Mouse (Mus musculus) kidney, adult 18-20 months (tissue): ENCODE measurements at regions not wholly inside any gene's neighbourhood (a gene's known extent, or its start where the extent isn't known, plus 50 kb on each side); places are given as distances from the start of the nearest gene placed in this dataset.

Experiments
- DNase-seq: peaks from one replicate; pipeline ENCODE4 v3.0.0; 2021

DNA sequence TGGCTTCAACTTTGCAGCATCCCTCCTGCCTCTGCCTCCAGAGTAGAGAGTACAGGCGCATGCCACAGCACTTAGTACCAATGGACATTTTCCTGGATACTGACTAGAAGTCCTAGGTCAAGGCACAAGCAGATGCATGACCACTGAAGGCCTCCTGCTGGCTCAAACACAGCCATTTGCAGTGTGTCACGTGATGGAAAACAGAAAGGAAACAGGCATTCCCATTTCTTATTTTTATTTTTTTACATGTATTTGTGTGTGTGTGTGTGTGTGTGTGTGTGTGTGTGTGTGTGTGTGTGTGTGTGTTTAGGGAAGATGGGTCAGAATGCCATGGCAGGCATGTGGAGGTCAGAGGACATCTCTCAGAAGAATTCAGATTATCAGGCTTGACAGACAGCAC, 65.6 kb downstream of the Thap12 start:
- DNase-seq = no peak

DNA sequence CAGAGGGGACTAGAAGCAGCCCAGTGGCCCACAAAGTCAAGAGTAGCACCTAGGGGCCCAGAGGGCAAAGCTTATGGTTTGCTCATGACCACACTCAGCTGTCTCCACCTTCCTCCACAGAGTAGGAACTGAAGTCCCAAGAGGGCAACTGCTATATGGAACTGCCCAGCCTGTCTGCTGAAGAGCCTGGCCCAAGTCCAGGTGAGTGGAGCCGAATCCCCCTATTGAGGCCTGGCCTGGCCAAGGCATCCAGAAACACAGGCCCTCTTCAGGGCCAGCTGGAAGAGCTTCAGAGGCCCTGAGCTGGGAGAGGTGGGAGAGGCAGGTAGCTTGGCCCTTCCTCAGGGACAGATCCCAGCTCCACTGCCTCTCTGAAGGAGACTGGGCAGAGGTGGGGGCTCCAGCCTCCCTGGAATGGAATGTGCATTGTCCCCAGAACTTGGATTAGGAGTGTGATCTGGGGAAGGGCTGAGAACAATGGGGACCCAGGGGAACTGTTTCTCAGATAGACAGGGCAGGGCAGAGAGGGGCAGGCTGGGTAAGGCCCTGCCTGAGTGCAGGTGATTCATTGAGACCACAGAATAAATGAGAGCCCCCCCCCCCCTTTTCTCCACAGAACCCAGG, 65.7 kb upstream of the Wnt11 start:
- DNase-seq = no peak

DNA sequence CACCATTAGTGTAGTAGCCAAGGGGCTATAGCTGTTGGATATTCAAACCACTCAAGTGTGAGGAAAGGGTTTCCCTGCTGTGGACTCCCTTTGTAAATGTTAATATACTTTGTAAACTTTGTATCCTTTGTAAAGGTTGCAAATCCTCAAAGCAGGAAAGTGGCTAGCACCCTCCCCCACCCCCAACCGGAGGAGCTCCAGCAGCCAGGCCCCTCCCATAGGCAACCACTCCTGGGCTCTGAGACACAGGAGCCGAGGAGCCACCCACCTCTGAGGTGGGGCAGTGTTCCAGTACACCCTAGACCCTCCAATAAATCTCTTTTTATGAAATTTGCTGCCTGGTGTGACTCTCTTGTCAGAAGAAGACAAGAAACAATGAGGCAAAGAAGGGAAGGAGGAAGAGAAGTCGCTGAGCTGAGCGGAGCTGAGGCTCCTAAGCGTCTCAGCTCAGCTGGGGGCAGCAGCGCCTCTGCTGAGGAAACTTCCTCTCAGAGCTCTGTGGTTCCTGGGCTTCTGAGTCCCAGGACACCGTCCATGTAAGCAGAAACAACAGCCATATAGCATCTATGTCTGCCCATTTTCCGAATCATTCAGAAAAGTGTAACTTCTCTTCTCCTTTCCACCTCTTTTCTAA, 64.5 kb upstream of the Wnt11 start:
- DNase-seq = no peak

DNA sequence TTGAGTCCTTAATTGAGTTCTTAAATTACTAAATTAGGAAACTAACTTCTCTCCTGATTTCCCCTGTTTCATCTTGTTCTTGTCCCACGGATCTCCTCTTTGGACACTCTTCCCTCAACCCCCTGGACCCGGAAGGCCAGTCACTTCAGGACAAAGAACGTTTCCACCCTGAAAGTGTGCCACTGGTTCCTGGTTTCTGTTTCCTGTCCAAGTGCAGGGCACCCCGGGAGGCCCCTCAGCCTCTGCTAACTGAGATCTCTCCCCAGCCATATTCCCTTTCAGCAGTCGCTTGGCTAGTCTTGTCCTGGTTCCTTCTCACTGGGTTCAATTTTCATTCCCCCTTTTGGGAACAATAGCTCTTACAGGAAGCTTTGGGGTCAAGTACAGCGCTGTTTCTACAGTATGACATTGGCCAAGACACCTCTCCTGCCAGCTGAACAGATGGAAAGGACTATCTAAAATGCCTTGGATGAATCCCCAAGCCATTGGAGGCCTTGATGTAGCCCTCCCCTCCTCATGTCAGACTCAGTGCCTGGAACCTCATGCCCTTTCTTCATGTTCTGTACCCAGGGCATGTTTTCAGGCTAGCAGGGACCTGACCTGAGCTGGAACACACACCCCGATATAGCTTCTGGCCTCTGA, 63.7 kb upstream of the Wnt11 start:
- DNase-seq = no peak

DNA sequence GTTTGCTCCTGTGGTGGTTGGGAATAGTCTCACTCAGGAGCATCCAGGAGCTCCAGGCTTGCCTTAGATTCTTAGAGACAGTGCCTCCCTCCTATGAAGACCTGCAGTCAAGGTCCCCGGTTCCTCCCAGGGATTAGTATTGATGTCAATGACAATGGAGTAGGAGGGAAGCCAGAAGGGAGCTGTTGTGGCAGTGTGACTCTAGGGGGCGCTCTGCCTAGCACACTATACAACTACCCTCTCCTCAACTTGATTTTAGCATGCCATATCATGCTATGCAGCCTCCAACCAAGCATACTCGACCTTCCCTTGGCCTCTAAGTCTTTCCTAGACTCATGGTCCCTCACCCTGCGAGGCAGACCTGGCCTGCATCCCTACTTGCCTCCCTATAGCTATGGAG, 60.3 kb upstream of the Wnt11 start:
- no peak for DNase-seq

DNA sequence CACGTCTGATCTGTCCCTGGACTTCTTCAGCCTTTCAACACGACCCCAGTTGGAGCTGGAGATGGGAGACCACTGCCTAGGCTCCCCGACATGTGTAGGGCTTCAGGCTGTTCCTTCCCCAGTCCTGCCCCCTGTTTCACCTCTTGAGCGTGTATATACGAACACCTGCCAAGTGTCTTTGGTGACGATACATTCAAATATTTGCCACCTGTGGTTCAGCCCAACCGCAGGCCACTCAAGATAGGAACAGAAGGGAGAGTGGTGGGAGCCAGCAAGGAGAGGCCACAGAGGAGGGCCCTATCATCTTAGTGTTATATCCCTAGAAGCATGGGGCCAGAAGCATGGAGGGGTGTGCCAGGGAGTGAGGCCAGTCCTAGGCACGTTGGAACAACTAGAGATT, 59.9 kb upstream of the Wnt11 start:
- no peak for DNase-seq

DNA sequence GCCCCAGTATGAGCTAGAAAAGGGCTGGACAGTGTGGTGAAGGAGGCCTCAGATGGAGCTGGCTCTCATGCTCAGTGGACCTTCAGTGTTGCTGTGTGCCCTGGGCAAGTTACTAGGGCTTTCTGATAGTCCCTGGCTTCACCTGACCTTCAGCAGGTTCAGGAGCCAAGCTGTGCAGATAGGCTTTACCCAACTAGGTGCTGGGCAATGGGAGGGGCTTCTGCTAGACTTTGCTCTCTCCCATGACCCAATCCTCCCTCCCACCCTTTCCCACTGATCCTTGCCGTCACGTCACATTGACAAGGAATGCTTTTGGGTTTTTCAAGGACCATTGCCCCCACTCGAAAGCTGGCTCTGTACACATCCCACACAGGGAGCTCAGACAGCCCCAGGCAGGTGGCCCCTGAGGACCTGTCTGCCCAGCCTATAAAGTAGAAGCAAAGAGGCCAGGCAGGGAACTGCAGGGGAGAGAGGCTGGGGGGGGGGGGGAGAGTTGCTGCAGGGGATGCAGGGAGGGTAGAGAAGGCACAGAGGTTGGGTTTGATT, 57.5 kb upstream of the Wnt11 start:
- DNase-seq = no peak

DNA sequence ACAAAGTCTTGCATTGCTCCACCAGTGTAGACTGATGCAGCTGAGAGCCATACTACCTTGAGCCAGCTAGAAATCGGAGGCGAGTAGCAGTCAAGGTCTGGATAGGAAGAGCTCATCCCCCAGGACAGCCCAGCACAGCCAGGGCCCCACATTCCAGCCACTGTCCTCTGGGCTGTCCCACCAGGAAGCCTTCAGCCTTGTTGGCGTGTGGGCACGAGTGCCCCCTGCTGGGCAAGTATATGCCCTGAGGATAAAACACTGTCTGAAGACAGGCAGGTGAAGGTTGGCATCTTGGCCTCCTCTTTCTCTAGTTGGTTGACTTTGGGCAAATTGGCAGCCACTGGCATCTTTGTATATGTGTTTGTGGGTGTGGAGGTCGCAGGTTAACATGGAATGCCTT, 56.0 kb upstream of the Wnt11 start:
- DNase-seq = peak; percentile 80

DNA sequence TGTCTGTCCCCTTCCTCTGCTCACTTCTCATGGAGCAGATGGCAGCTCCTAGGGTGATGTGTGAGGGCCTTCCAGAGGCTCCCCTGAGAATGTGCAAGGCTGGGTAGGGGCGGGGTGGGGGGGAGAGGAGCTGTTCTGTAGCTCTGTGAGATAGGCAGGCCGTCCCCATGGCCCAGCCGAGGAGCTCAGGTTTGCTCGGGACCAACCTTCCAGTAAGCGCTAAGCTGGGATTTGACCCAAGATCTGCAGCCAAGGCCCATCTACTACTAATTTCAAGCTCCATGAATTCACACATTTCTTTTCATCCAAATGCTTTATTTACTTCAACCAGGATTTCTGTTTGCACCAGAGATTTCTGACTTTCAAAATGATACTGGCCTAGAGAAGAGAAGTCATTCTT, 51.4 kb upstream of the Wnt11 start:
- no peak for DNase-seq

DNA sequence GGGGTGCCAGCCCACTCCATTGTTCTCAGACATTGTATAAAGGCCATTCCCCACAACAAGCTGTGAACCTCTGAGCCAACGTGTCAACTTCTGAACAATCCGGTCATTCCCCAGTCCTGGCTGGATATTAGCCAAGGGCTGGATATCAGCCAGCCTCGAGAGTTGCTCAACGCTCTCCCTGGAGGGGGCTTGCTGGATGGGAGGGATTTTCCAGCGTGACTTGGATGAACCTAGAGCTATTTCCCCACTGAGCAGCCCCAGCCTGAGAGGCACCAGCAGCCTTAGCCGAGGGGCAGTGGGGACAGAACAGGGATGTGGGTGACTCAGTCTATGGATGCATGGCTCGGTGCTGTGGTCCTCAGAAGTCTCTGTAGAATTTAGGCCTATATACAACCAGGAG, 51.0 kb upstream of the Wnt11 start:
- peak; percentile 65 for DNase-seq

DNA sequence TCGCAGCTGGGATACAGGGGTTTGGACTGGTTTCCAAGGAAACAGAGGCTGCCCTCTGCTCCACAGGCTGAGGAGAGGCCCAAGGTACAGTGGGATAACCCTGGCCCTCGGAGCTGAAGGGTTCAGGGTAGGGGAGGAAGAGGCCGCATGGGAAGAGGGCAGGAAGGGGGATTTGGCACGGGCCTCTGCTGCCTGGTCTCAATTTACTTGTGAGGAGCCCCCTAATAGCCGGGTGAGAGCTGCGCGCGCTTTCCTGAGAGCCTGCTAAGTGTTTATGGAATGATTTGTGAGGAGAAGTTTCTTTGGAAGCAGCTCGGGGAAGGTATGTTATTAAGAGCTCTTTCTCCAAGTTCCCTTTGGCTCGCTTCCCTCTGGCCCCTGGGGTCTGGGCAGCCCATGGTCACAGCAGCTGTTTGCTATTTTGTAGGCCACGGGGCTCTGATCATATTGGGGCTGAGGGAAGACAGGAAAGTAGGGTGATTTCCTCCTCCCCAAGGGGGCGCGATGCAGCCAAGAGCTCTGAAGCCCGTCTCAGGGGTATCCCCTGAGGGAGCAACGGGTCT, 50.5 kb upstream of the Wnt11 start:
- DNase-seq = no peak
